Mouse (Mus musculus) intestine, embryonic 14.5 days (tissue): Measurements from ENCODE around the gene Gadd45a. TPM values are rescaled to one million over a fixed set of nuclear protein-coding genes. Genes with fewer than 3 reads are reported as not detected.

Experiments used
- ATAC-seq: fragments of 200-750 bp; cut with Nextera tagmentation; replicated peaks from 2 replicates; pipeline ENCODE4 v1.8.0; 2017; ENCODE audit warnings: low read depth, moderate number of reproducible peaks, moderate TSS enrichment, moderate library complexity; ENCODE audit not compliant: low FRiP score, low TSS enrichment
- DNase-seq: peaks from one replicate; pipeline ENCODE4 v3.0.0-alpha.2; 2018; ENCODE audit warnings: low spot score
- H3K27ac ChIP-seq: fragments of 300-500 bp; sonication (generic); 2 replicates; pipeline ENCODE4 v1.5.1; 2014; ENCODE audit warnings: low read depth, mild to moderate bottlenecking, control low read depth
- H3K27me3 ChIP-seq: fragments of 300-500 bp; sonication (generic); replicated peaks from 2 replicates; pipeline ENCODE4 v1.6.1; 2014; ENCODE audit warnings: low read length, control low read depth; ENCODE audit not compliant: control insufficient read depth, insufficient read depth
- H3K36me3 ChIP-seq: fragments of 300-500 bp; sonication (generic); 2 replicates; pipeline ENCODE4 v1.6.1; 2014; ENCODE audit warnings: low read length, control low read depth; ENCODE audit not compliant: control insufficient read depth, insufficient read depth
- H3K4me1 ChIP-seq: fragments of 300-500 bp; sonication (generic); replicated peaks from 2 replicates; pipeline ENCODE4 v1.6.1; 2014; ENCODE audit warnings: low read length, control low read depth, mixed read lengths; ENCODE audit not compliant: control insufficient read depth, insufficient read depth
- H3K4me2 ChIP-seq: fragments of 300-500 bp; sonication (generic); 2 replicates; pipeline ENCODE4 v1.6.1; 2014; ENCODE audit warnings: low read length
- H3K4me3 ChIP-seq: fragments of 300-500 bp; sonication (generic); 2 replicates; pipeline ENCODE4 v1.5.1; 2014; ENCODE audit warnings: low read depth, low read length, control low read depth, mixed read lengths
- H3K9ac ChIP-seq: fragments of 300-500 bp; sonication (generic); 2 replicates; pipeline ENCODE4 v1.6.1; 2014; ENCODE audit warnings: mild to moderate bottlenecking, low read length
- H3K9me3 ChIP-seq: fragments of 300-500 bp; sonication (generic); 2 replicates; pipeline ENCODE4 v1.6.1; 2016; ENCODE audit warnings: low read length, control low read depth; ENCODE audit not compliant: control insufficient read depth
- WGBS: fragments of 180-500 bp; shearing (Covaris S2); extraction: QIAGEN DNeasy Blood & Tissue Kit; methylation state at CpG from one replicate; pipeline ENCODE4 v1.1.7; 2014; 5-methylcytosine and 5-hydroxymethylcytosine counted together
- polyA plus RNA-seq: library from polyadenylated mRNA; unstranded; fragments of >200 nt; fragmentation: Nextera tagmentation; extraction: Ambion mirVana; gene quantifications from 2 replicates; pipeline ENCODE4 v1.2.1, GENCODE M21; 2014

The Gadd45a gene
- polyA plus RNA-seq, 1 experiment from 2014 or later, result 26.2 TPM

- Histone ChIP-seq H3K4me2 (no peak overlapping the region), H3K4me1 (peaks cover 4% of the 10 kb centered on the region; the same call in 1 of the 2 replicates), H3K36me3 (no peaks in the 10 kb centered on the region), H3K27me3 (no peaks in the 10 kb centered on the region), H3K27ac (no peak overlapping the region), H3K9ac (no peak overlapping the region), H3K9me3 (no peaks in the 10 kb centered on the region), H3K4me3 (no peak overlapping the region)
- 88% methylated on average over 3 of the region's 3 CpGs for WGBS
- DNase-seq (no peak), ATAC-seq (no peak)
Observed at GRCm38 (mm10) chr6:67009888-67010287, 27.4 kb downstream of the Gadd45a start.

GRCm38 (mm10) chr6:66999800-67000199 is 37.5 kb downstream of the Gadd45a start:
- Histone ChIP-seq H3K4me2 (no peak overlapping the region), H3K4me3 (no peak overlapping the region), H3K36me3 (no peaks in the 10 kb centered on the region), H3K4me1 (no peaks in the 10 kb centered on the region), H3K9me3 (no peaks in the 10 kb centered on the region), H3K27ac (no peak overlapping the region), H3K27me3 (no peaks in the 10 kb centered on the region), H3K9ac (no peak overlapping the region)
- DNase-seq (no peak), ATAC-seq (no peak)

DNA sequence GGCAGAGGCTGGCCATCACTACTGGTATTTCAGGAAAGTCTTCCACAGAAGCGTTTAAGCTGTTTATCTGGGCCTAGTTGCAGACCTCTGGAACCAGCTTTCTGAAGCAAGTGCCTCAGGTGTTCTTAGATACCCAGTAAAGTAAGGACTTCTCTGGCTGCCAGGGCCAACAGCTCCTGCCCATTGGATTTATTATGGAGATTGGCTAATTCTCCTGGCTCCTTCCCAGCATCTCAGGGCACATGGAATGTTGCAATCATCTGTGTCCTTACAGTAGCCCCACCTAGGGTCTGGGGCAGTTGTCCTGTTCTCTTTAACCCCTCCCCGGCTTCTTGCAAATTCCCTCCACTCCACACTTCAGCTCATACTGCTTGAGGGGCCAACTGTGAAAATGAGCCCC is 38.6 kb downstream of the Gadd45a start:
- Histone ChIP-seq H3K9ac (no peak overlapping the region), H3K4me1 (0 out of 2 replicates have a peak, but pooled peaks cover 3% of the 10 kb centered on the region), H3K9me3 (no peaks in the 10 kb centered on the region), H3K27me3 (no peaks in the 10 kb centered on the region), H3K4me3 (no peak overlapping the region), H3K36me3 (no peaks in the 10 kb centered on the region), H3K4me2 (no peak overlapping the region), H3K27ac (no peak overlapping the region)
- DNase-seq, result no peak
- ATAC-seq, result no peak
- WGBS, result 96% methylated on average over 2 of the region's 2 CpGs

DNA sequence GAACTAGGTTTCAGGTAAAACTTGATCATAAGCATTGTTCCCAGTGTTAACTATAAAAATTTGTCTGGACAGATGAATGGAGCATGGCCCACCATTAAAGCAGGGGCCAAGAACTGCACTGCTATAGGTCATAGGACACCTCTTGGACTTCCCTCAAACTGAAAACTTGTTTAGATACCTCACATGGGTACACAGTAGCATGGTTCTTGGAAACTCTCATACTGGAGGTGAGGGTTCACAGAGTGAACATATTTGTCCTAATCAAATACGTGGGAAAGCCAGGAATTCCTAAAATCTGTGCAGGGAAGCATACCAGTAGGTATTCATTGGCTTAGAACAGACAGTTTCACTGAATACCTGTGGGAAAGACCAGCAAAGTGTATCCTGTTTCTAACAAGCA is 41.0 kb downstream of the Gadd45a start:
- no peak overlapping the region for H3K27ac ChIP-seq
- H3K4me2 ChIP-seq, result no peak overlapping the region
- H3K9me3 ChIP-seq, result no peaks in the 10 kb centered on the region
- H3K4me1 ChIP-seq, result 0 out of 2 replicates have a peak, but pooled peaks cover 5% of the 10 kb centered on the region
- H3K27me3 ChIP-seq, result no peaks in the 10 kb centered on the region
- no peaks in the 10 kb centered on the region for H3K36me3 ChIP-seq
- WGBS, result 90% methylated on average over 1 of the region's 1 CpGs
- no peak overlapping the region for H3K9ac ChIP-seq
- no peak for DNase-seq
- no peak overlapping the region for H3K4me3 ChIP-seq
- ATAC-seq, result no peak

GRCm38 (mm10) chr6:66995825-66996224 is 41.4 kb downstream of the Gadd45a start:
- 93% methylated on average over 1 of the region's 1 CpGs for WGBS
- Histone ChIP-seq H3K4me2 (no peak overlapping the region), H3K4me3 (no peak overlapping the region), H3K9ac (no peak overlapping the region), H3K27me3 (no peaks in the 10 kb centered on the region), H3K4me1 (0 out of 2 replicates have a peak, but pooled peaks cover 5% of the 10 kb centered on the region), H3K27ac (no peak overlapping the region), H3K36me3 (no peaks in the 10 kb centered on the region), H3K9me3 (no peaks in the 10 kb centered on the region)
- ATAC-seq (no peak), DNase-seq (no peak)

DNA sequence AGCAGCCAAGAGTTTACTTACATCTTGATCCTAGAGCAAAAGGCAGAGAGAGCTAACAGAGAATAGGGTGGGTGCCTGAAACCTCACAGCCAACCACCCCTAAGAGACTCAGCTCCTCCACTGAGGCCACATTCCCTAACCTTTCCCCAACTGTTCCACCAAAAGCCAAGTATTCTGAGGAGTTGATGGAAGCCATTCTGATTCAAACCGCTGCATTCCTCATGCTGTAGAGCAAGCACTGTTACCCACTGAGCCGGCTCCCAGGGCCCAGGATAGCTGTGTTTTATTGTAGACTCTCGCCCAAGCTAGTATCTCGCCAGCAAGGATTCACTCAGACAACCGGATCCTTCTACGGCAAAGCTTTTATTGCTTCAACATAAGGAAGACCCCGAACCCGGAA is 42.3 kb downstream of the Gadd45a start:
- ATAC-seq (no peak), DNase-seq (no peak)
- no peak overlapping the region for H3K4me3 ChIP-seq
- no peak overlapping the region for H3K27ac ChIP-seq
- no peaks in the 10 kb centered on the region for H3K9me3 ChIP-seq
- H3K4me1 ChIP-seq, result 0 out of 2 replicates have a peak, but pooled peaks cover 5% of the 10 kb centered on the region
- 94% methylated on average over 8 of the region's 8 CpGs for WGBS
- H3K36me3 ChIP-seq, result no peaks in the 10 kb centered on the region
- no peak overlapping the region for H3K9ac ChIP-seq
- H3K4me2 ChIP-seq, result no peak overlapping the region
- H3K27me3 ChIP-seq, result no peaks in the 10 kb centered on the region

- Histone ChIP-seq H3K4me1 (0 out of 2 replicates have a peak, but pooled peaks cover 5% of the 10 kb centered on the region), H3K27me3 (no peaks in the 10 kb centered on the region), H3K36me3 (no peaks in the 10 kb centered on the region), H3K4me3 (no peak overlapping the region), H3K9ac (no peak overlapping the region), H3K4me2 (no peak overlapping the region), H3K27ac (no peak overlapping the region), H3K9me3 (no peaks in the 10 kb centered on the region)
- no peak for ATAC-seq
- DNase-seq, result no peak
- 84% methylated on average over 8 of the region's 8 CpGs for WGBS
Observed at GRCm38 (mm10) chr6:66992786-66993185, 44.5 kb downstream of the Gadd45a start.

GRCm38 (mm10) chr6:66992232-66992631 is 45.0 kb downstream of the Gadd45a start:
- WGBS, result 66% methylated on average over 9 of the region's 9 CpGs
- no peak overlapping the region for H3K9ac ChIP-seq
- ATAC-seq (no peak), DNase-seq (no peak)
- H3K36me3 ChIP-seq, result no peaks in the 10 kb centered on the region
- no peaks in the 10 kb centered on the region for H3K27me3 ChIP-seq
- H3K9me3 ChIP-seq, result no peaks in the 10 kb centered on the region
- no peak overlapping the region for H3K27ac ChIP-seq
- 0 out of 2 replicates have a peak, but pooled peaks cover 5% of the 10 kb centered on the region for H3K4me1 ChIP-seq
- no peak overlapping the region for H3K4me2 ChIP-seq
- H3K4me3 ChIP-seq, result no peak overlapping the region

GRCm38 (mm10) chr6:66989518-66989917 is 47.7 kb downstream of the Gadd45a start:
- peaks cover 10% of the 10 kb centered on the region; the same call in 1 of the 2 replicates for H3K4me1 ChIP-seq
- no peak for DNase-seq
- H3K4me2 ChIP-seq, result no peak overlapping the region
- H3K27ac ChIP-seq, result no peak overlapping the region
- H3K27me3 ChIP-seq, result no peaks in the 10 kb centered on the region
- no peak for ATAC-seq
- H3K36me3 ChIP-seq, result no peaks in the 10 kb centered on the region
- H3K9ac ChIP-seq, result no peak overlapping the region
- 66% methylated on average over 3 of the region's 3 CpGs for WGBS
- no peak overlapping the region for H3K4me3 ChIP-seq
- no peaks in the 10 kb centered on the region for H3K9me3 ChIP-seq
